Mouse (Mus musculus) skeletal muscle tissue, adult 2 months (tissue): Measurements from ENCODE around the gene Gtpbp2.

Experiments used
- DNase-seq: peaks from one replicate; pipeline ENCODE4 v3.0.0-alpha.2; 2012; ENCODE audit warnings: low read depth, low spot score

The Gtpbp2 gene

GRCm38 (mm10) chr17:46160686-46161085 lies at the start of gene Gtpbp2:
Gene Gtpbp2, plus strand, starts transcription at chr17:46161032.
- peak; percentile 99 for DNase-seq

GRCm38 (mm10) chr17:46115489-46115888 lies 45.3 kb upstream of the Gtpbp2 start:
- DNase-seq, result peak; percentile 36

- DNase-seq, result no peak
These were observed 44.7 kb upstream of the Gtpbp2 start for GRCm38 (mm10) chr17:46116138-46116537.

GRCm38 (mm10) chr17:46116881-46117280 lies 44.0 kb upstream of the Gtpbp2 start:
- DNase-seq, result no peak

GRCm38 (mm10) chr17:46117623-46118422 lies 43.0 kb upstream of the Gtpbp2 start:
- no peak for DNase-seq

GRCm38 (mm10) chr17:46118423-46118850 lies 42.4 kb upstream of the Gtpbp2 start:
- no peak for DNase-seq

- DNase-seq, result no peak
These were observed 41.2 kb upstream of the Gtpbp2 start for GRCm38 (mm10) chr17:46119641-46120040.

- DNase-seq, result no peak
These were observed 38.0 kb upstream of the Gtpbp2 start for GRCm38 (mm10) chr17:46122791-46123190.

GRCm38 (mm10) chr17:46123285-46123684 lies 37.5 kb upstream of the Gtpbp2 start:
- no peak for DNase-seq

- peak; percentile 87 for DNase-seq
These were observed 36.7 kb upstream of the Gtpbp2 start for GRCm38 (mm10) chr17:46123953-46124700.

GRCm38 (mm10) chr17:46126608-46127007 lies 34.2 kb upstream of the Gtpbp2 start:
- no peak for DNase-seq

- DNase-seq, result no peak
These were observed 32.9 kb upstream of the Gtpbp2 start for GRCm38 (mm10) chr17:46127814-46128493.

GRCm38 (mm10) chr17:46129741-46130498 lies 30.9 kb upstream of the Gtpbp2 start:
- no peak for DNase-seq

- DNase-seq, result no peak
These were observed 28.6 kb upstream of the Gtpbp2 start for GRCm38 (mm10) chr17:46132058-46132718.

GRCm38 (mm10) chr17:46132862-46133261 lies 28.0 kb upstream of the Gtpbp2 start:
- DNase-seq, result no peak

GRCm38 (mm10) chr17:46138563-46139236 lies 22.1 kb upstream of the Gtpbp2 start:
- DNase-seq, result no peak

GRCm38 (mm10) chr17:46139872-46140271 lies 21.0 kb upstream of the Gtpbp2 start:
- no peak for DNase-seq

- DNase-seq, result no peak
These were observed 17.0 kb upstream of the Gtpbp2 start, which contains the start of gene Rsph9 for GRCm38 (mm10) chr17:46143578-46144423. Gene Rsph9, minus strand, starts transcription at chr17:46144216.
